Mouse (Mus musculus) large intestine, adult 2 months (tissue): ENCODE measurements around the gene Mob4. TPM values are rescaled to one million over a fixed set of nuclear protein-coding genes. Genes with fewer than 3 reads are reported as not detected.
"Not testable (repeated sequence)": the region's sequence is repeated elsewhere in the genome, so short reads cannot be mapped to it uniquely, and the experiment has no call there.

ENCODE experiments used
- DNase-seq: peaks from one replicate; pipeline ENCODE4 v3.0.0-alpha.2; 2012; ENCODE audit warnings: low read depth, low spot score
- WGBS: fragments of 180-500 bp; shearing (Covaris S2); methylation state at CpG from one replicate; pipeline ENCODE4 v1.1.7; 2018; 5-methylcytosine and 5-hydroxymethylcytosine counted together
- polyA plus RNA-seq: library from polyadenylated mRNA; depleted of rRNA; stranded (reverse); fragments of >200 nt; gene quantifications from 2 replicates; pipeline ENCODE4 v1.2.3, GENCODE M21; 2012; rRNA removed

The Mob4 gene
- 11.0 and 11.3 TPM in 2 replicates for polyA plus RNA-seq

GRCm38 (mm10) chr1:55130943-55131401, at the start of gene Mob4:
Mob4 (plus strand) TSS chr1:55131231.
- DNase-seq, result peak; percentile 64
- WGBS, result 1% methylated on average over 42 of the region's 42 CpGs

DNA sequence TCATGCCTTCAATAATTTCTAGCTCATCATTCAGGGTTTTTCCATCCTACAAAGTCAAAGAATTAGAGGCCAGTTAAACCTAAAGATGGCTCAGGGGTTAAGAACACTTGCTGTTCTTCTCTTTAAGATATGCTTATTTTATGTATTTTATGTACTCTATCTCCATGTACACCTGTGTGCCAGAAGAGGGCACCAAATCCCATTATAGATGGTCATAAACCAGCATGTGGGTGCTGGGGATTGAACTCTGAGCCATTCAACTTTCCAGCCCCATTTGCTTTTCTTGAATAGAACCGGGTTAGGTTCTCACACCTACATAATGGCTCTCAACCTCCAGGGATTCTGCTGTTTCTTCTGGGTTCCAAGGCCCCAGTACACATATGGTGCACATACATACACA, 48.9 kb upstream of the Mob4 start:
- no peak for DNase-seq
- 55% methylated on average over 1 of the region's 1 CpGs for WGBS

GRCm38 (mm10) chr1:55085781-55086366, 45.2 kb upstream of the Mob4 start:
- WGBS, result 37% methylated on average over 7 of the region's 7 CpGs
- no peak for DNase-seq

GRCm38 (mm10) chr1:55086868-55087400, 44.1 kb upstream of the Mob4 start:
- under 1% methylated on average over 13 of the region's 13 CpGs for WGBS
- DNase-seq, result no peak

- no peak for DNase-seq
- under 1% methylated on average over 53 of the region's 57 CpGs for WGBS
These were observed 43.6 kb upstream of the Mob4 start for GRCm38 (mm10) chr1:55087401-55087904.

DNA sequence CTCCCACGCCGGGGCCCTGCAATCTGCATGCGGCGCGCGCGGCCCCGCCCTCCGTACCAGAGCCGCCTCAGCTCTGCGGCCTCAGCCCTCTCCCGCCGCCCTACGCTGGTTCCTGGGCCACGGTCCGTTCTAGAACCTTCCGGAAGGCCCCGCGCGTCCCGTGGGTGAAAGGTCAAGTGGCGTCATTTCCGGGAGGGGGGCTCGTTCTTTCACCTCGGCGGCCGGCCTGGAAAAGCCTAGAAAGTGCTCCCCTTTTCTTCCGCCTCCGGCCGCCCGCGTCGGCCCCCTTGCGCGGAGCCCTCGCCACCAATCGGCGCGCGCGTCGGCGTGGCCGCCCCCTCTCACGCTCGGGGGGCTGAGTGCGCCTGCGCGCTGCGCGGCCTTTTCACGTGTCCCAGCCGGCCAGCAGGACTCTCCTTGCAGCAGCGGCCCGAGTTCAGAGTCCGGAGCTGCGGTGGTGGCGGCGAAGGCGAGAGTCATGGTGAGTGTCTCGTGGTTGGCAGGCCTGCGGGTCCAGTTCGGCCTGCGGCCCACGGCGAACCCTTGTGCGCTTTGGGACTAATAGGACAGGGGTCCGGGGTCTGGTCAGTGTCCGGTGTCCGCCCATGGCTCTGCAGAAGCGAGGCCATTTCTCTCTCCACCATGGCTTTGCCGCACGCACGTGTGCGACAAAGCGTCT, 43.0 kb upstream of the Mob4 start, which contains the start of the genes Hspe1 and Hspd1:
TSS of gene Hspe1 (plus strand) at position 201 of the 679 bp plus-strand sequence.
TSS of gene Hspd1 (minus strand) at position 312 of the 679 bp plus-strand sequence.
- DNase-seq, result peak; percentile 93
- WGBS, result under 1% methylated on average over 76 of the region's 76 CpGs

GRCm38 (mm10) chr1:55088611-55089497, 42.2 kb upstream of the Mob4 start:
- DNase-seq, result no peak
- 3% methylated on average over 16 of the region's 16 CpGs for WGBS

DNA sequence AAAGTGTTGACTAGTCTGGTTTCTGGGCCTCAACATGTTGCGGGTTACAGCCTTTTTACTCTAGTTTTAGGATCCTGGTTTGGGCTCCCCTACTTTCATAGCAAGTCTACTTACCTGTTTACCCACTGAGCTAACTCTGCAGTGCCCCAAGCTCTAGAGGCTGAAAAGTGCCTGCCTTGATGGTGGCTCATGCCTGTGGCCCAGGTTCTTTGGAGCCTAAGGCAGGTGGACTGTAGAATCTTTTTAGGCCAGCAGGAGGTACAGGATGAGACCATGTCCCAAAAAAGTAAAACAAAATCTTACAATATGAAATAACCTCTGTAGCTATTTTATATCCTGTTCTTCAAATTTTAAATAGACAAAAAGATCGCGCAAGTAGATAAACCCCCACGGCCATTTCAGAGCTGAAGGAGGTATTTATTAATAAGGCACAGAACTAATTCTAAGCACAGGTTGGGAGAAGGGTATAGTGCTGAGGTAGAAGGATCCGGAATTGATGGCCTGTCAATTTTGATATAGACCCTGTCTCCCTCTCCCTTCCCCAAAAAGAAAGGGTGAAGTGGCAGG, 41.5 kb upstream of the Mob4 start:
- DNase-seq, result no peak
- WGBS, result 52% methylated on average over 5 of the region's 5 CpGs

DNA sequence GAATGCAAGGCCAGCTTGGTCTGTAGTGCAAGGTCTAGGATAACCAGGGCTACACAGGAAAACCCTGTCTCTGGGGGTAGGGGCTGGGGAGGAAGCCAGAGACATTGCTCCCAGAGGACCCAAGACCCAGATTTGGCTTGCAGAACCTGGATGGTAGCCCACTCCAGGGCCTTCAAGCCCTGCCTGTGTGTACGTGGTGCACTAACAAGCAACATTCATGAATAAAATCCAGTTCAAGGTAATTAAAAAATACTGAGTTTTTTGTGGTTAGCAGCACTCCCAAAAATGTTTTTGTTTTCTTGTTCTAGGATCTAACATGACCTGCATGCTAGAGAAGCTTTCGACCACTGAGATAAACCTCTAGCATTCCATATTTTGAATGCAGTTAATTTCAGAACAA, 39.0 kb upstream of the Mob4 start:
- WGBS, result 82% methylated on average over 2 of the region's 2 CpGs

GRCm38 (mm10) chr1:55092469-55092868, 38.6 kb upstream of the Mob4 start:
- 81% methylated on average over 1 of the region's 1 CpGs for WGBS
- DNase-seq, result no peak

More for the DNA sequence above, 39.0 kb upstream of the Mob4 start:
- DNase-seq, result no peak

DNA sequence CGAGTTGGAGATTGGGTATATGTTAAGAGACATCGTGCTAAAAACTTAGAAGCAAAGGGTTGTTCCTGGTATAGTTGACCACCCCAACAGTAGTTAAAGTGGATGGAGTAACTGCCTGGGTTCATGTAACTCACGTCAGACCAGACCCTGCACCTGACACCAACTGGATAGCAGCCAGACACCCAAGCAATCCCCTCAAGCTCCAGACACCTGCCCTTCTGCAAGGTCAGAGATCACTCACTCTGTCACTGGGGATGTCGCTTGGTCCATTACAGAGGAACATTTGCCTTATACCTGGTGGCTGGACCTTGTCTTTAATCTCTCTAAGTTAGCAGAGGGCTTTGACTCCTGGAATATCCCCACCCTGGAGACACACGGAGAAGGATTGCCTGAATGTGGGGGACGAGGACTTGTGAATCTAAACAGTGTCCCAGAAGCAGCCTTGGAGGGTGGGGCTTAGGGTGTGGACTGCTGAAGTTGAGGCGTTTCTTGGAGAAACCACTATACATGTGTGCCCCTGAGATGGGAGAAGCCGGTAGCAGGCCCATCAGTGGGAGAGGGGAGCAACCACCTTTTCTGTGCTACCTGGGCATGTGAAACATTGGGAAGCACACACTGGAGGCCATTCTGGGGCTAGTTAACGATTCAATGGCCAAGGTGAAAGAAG, 24.0 kb upstream of the Mob4 start:
- no peak for DNase-seq
- 81% methylated on average over 9 of the region's 9 CpGs for WGBS

GRCm38 (mm10) chr1:55107644-55108043, 23.4 kb upstream of the Mob4 start:
- WGBS, result 95% methylated on average over 1 of the region's 1 CpGs
- no peak for DNase-seq

DNA sequence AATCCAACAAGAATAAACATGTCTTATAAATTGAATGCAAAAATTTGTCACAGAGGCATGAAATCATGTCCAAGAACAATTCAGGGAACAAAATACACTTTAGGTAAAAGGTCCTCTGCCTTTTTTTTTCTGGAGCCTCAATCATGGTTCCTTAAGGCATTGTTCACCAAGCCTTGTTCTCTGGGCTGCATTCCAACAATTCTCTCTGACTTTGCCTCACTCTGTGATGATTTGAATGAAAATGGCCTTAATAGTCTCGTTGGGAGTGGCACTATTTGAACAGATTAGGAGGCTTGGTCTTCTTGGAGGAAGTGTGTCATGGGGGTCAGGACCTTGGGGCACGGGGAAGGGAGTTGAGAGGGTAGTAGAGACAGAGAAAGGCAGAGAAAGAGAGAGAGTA, 22.6 kb upstream of the Mob4 start:
- 25% methylated on average over 2 of the region's 2 CpGs for WGBS
- no peak for DNase-seq

GRCm38 (mm10) chr1:55109066-55109766, 21.8 kb upstream of the Mob4 start:
- 93% methylated on average over 4 of the region's 4 CpGs for WGBS

GRCm38 (mm10) chr1:55123046-55123445, 8.0 kb upstream of the Mob4 start:
- no peak for DNase-seq
- 87% methylated on average over 5 of the region's 5 CpGs for WGBS

More at GRCm38 (mm10) chr1:55109066-55109766, 21.8 kb upstream of the Mob4 start:
- DNase-seq, result no peak

- no peak for DNase-seq
- 67% methylated on average over 2 of the region's 2 CpGs for WGBS
These were observed 7.5 kb upstream of the Mob4 start for GRCm38 (mm10) chr1:55123561-55123960.

GRCm38 (mm10) chr1:55124136-55124535, 6.9 kb upstream of the Mob4 start:
- 97% methylated on average over 2 of the region's 2 CpGs for WGBS
- DNase-seq, result not testable (repeated sequence)

DNA sequence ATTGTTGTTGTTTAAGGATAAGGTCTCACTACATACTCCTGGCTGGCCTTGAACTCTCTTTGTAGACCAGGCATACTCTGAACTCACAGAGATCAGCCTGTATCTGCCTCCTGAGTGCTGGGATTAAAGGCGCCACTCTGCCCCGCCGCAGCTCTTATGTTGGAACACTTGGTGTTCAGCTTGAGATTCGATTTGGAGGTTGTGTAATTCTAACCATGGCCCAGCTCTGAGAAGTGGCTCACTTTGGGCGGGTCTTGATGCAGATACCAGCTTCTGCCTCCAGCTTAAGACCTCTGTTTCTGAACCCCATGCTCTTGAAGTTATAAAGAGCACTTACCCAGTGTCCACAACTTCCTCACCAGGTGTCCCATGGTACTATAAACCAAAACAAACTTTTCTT, 1.3 kb upstream of the Mob4 start:
- DNase-seq, result no peak
- WGBS, result 86% methylated on average over 5 of the region's 5 CpGs
